Mouse (Mus musculus): Measurements from ENCODE around the gene Synj1. TPM values are rescaled to one million over a fixed set of nuclear protein-coding genes. Genes with fewer than 3 reads are reported as not detected.

The Synj1 gene
- total and polyA plus RNA-seq, 3 experiments = 4.6 to 20.7 (median 8.1) TPM

- Histone ChIP-seq H3K36me3 (replicated peaks in 1 of 2; ENCODE audit: control insufficient read depth in 1 of 2, insufficient read depth in 1 of 2, low read length in 1 of 2) (peaks cover 35 to 75% of the 10 kb centered on the region in 2 experiments), H3K9ac (ENCODE audit: insufficient read depth, low read depth) (no peak overlapping the region), H3K4me2 (ENCODE audit: insufficient read depth, low read depth, poor library complexity, severe bottlenecking) (no peak overlapping the region), H3K4me3 (replicated peaks in 1 of 3; ENCODE audit: low read depth in 2 of 3, low read length in 2 of 3, poor library complexity in 1 of 3) (no peak overlapping the region), H3K4me1 (ENCODE audit: control insufficient read depth in 1 of 2, insufficient read depth in 2 of 2) (no peaks in the 10 kb centered on the region), H3K79me2 (replicated peaks; ENCODE audit: control insufficient read depth, extremely low read depth, insufficient read depth, poor library complexity, severe bottlenecking) (no peaks in the 10 kb centered on the region), H3K9me3 (replicated peaks; ENCODE audit: low read length) (peaks cover 4% of the 10 kb centered on the region), H3K27me3 (replicated peaks) (no peaks in the 10 kb centered on the region), H3K27ac (ENCODE audit: insufficient read depth, low read depth) (no peak overlapping the region)
- no peak for DNase-seq (ENCODE audit: extremely low read depth)
- TF ChIP-seq JUND (conservative IDR thresholded peaks at IDR 0.05; ENCODE audit: low read depth, low read length) (no peak), SIN3A (IDR thresholded peaks at IDR 0.05; ENCODE audit: low read length) (no peak)
- in situ Hi-C loops (cut with MboI; ENCODE audit: low pct_ligation_motif_present, low pct_unique_long_range_greater_than_20kb, low sequenced_read_pairs) = loop anchor here (5.0 kb wide), 1 partner anchor 62 kb away; no protein-coding TSS in a partner anchor
- dilution Hi-C loops (cut with MboI; ENCODE audit: extremely low pct_ligation_motif_present, extremely low pct_unique_long_range_greater_than_20kb, low sequenced_read_pairs) = no loop called here
Measured at GRCm38 (mm10) chr16:90924606-90925370, 86.3 kb downstream of the Synj1 start.

- no peak for TF ChIP-seq MYC (IDR thresholded peaks at IDR 0.05; ENCODE audit: low read depth, low read length)
- no peak for TF ChIP-seq SMC3 (IDR thresholded peaks at IDR 0.05; ENCODE audit: low read depth, low read length)
- no peak for TF ChIP-seq POLR2A (IDR thresholded peaks at IDR 0.05; ENCODE audit: low read depth, low read length)
- TF ChIP-seq ZNF384 (IDR thresholded peaks at IDR 0.05; ENCODE audit: low read depth, low read length) = no peak
- no peak for TF ChIP-seq PAX5 (IDR thresholded peaks at IDR 0.05; ENCODE audit: low read length)
- TF ChIP-seq EP300 (IDR thresholded peaks at IDR 0.05; ENCODE audit: low read length) = no peak
- no peak for TF ChIP-seq USF2 (conservative IDR thresholded peaks at IDR 0.05; ENCODE audit: low read depth, low read length)
- no peak for TF ChIP-seq RCOR1 (conservative IDR thresholded peaks at IDR 0.05; ENCODE audit: low read depth, low read length)
- TF ChIP-seq IRF4 (IDR thresholded peaks at IDR 0.05; ENCODE audit: low read depth, low read length) = no peak
- TF ChIP-seq GABPA (IDR thresholded peaks at IDR 0.05; ENCODE audit: insufficient replicate concordance, low read depth, low read length) = no peak
- TF ChIP-seq MAX (IDR thresholded peaks at IDR 0.05; ENCODE audit: low read length) = no peak
- TF ChIP-seq JUND (conservative IDR thresholded peaks at IDR 0.05; ENCODE audit: low read depth, low read length) = no peak
- no peak for TF ChIP-seq ZKSCAN1 (IDR thresholded peaks at IDR 0.05; ENCODE audit: borderline replicate concordance, low read depth, low read length)
- TF ChIP-seq TBP (conservative IDR thresholded peaks at IDR 0.05; ENCODE audit: low read depth, low read length) = no peak
- no peak for TF ChIP-seq ETS1 (conservative IDR thresholded peaks at IDR 0.05; ENCODE audit: low read depth, low read length)
- no peak for TF ChIP-seq NRF1 (IDR thresholded peaks at IDR 0.05; ENCODE audit: low read depth, low read length)
- H3K36me3 ChIP-seq (replicated peaks in 1 of 2; ENCODE audit: control insufficient read depth in 1 of 2, insufficient read depth in 1 of 2, low read length in 1 of 2) = peaks cover 19 to 43% of the 10 kb centered on the region in 2 experiments
- dilution Hi-C loops (cut with MboI; ENCODE audit: extremely low pct_ligation_motif_present, extremely low pct_unique_long_range_greater_than_20kb, low sequenced_read_pairs) = no loop called here
Measured at GRCm38 (mm10) chr16:90921471-90922159, 89.5 kb downstream of the Synj1 start.

More at GRCm38 (mm10) chr16:90921471-90922159, 89.5 kb downstream of the Synj1 start:
- Histone ChIP-seq H3K27me3 (replicated peaks) (peaks cover 16% of the 10 kb centered on the region), H3K4me1 (ENCODE audit: control insufficient read depth in 1 of 2, insufficient read depth in 2 of 2) (no peaks in the 10 kb centered on the region), H3K9me3 (replicated peaks; ENCODE audit: low read length) (peaks cover 23% of the 10 kb centered on the region), H3K4me3 (replicated peaks in 1 of 3; ENCODE audit: low read depth in 2 of 3, low read length in 2 of 3, poor library complexity in 1 of 3) (no peak overlapping the region), H3K9ac (ENCODE audit: insufficient read depth, low read depth) (no peak overlapping the region), H3K4me2 (ENCODE audit: insufficient read depth, low read depth, poor library complexity, severe bottlenecking) (no peak overlapping the region), H3K27ac (ENCODE audit: insufficient read depth, low read depth) (no peak overlapping the region), H3K79me2 (replicated peaks; ENCODE audit: control insufficient read depth, extremely low read depth, insufficient read depth, poor library complexity, severe bottlenecking) (no peaks in the 10 kb centered on the region)
- in situ Hi-C loops (cut with MboI; ENCODE audit: low pct_ligation_motif_present, low pct_unique_long_range_greater_than_20kb, low sequenced_read_pairs) = loop anchor here (5.0 kb wide), 1 partner anchor 59 kb away; no protein-coding TSS in a partner anchor
- DNase-seq (ENCODE audit: extremely low read depth) = no peak
